Mouse (Mus musculus) midbrain, postnatal 0 days (tissue): ENCODE data around the gene Lag3. TPM values are rescaled to one million over a fixed set of nuclear protein-coding genes. Genes with fewer than 3 reads are reported as not detected.

Source experiments
- ATAC-seq: fragments of 200-750 bp; cut with Nextera tagmentation; 2 replicates; pipeline ENCODE4 v1.8.0; 2017; ENCODE audit warnings: moderate number of reproducible peaks, mild to moderate bottlenecking, moderate TSS enrichment, moderate library complexity; ENCODE audit not compliant: low FRiP score
- DNase-seq: peaks from one replicate; pipeline ENCODE4 v3.0.0-alpha.2; 2015; ENCODE audit warnings: low spot score
- H3K27ac ChIP-seq: fragments of 300-500 bp; sonication (generic); 2 replicates; pipeline ENCODE4 v1.5.1; 2014; ENCODE audit warnings: low read depth, mild to moderate bottlenecking, low read length, mixed read lengths
- H3K27me3 ChIP-seq: fragments of 300-500 bp; sonication (generic); 2 replicates; pipeline ENCODE4 v1.6.1; 2014; ENCODE audit warnings: low read length, control low read depth, mixed read lengths; ENCODE audit not compliant: insufficient read depth
- H3K36me3 ChIP-seq: fragments of 300-500 bp; sonication (generic); 2 replicates; pipeline ENCODE4 v1.6.1; 2014; ENCODE audit warnings: low read length, control low read depth, mixed read lengths; ENCODE audit not compliant: insufficient read depth
- H3K4me1 ChIP-seq: fragments of 300-500 bp; sonication (generic); 2 replicates; pipeline ENCODE4 v1.6.1; 2014; ENCODE audit warnings: mild to moderate bottlenecking, control low read depth, antibody characterized with exemption, low read length, mixed read lengths; ENCODE audit not compliant: insufficient read depth
- H3K4me2 ChIP-seq: fragments of 300-500 bp; sonication (generic); 2 replicates; pipeline ENCODE4 v1.6.1; 2014; ENCODE audit warnings: low read depth, mild to moderate bottlenecking, low read length, mixed read lengths; ENCODE audit not compliant: poor library complexity, severe bottlenecking
- H3K4me3 ChIP-seq: fragments of 300-500 bp; sonication (generic); 2 replicates; pipeline ENCODE4 v1.5.1; 2014; ENCODE audit warnings: low read depth, mild to moderate bottlenecking, low read length, moderate library complexity
- H3K9ac ChIP-seq: fragments of 300-500 bp; sonication (generic); replicated peaks from 2 replicates; pipeline ENCODE4 v1.6.1; 2014; ENCODE audit warnings: mild to moderate bottlenecking, low read length, moderate library complexity, mixed read lengths; ENCODE audit not compliant: poor library complexity, severe bottlenecking
- H3K9me3 ChIP-seq: fragments of 300-500 bp; sonication (generic); 2 replicates; pipeline ENCODE4 v1.6.1; 2016; ENCODE audit warnings: low read length, control low read depth
- CTCF ChIP-seq: IDR thresholded peaks from 2 replicates; pipeline ENCODE4 v1.5.1; 2016; ENCODE audit warnings: antibody characterized with exemption, mild to moderate bottlenecking
- WGBS: fragments of 180-500 bp; shearing (Covaris S2); extraction: QIAGEN DNeasy Blood & Tissue Kit; methylation state at CpG from one replicate; pipeline ENCODE4 v1.1.7; 2014; 5-methylcytosine and 5-hydroxymethylcytosine counted together
- polyA plus RNA-seq: library from polyadenylated mRNA; unstranded; fragments of >200 nt; fragmentation: Nextera tagmentation; extraction: Ambion mirVana; gene quantifications from 2 replicates; pipeline ENCODE4 v1.2.1, GENCODE M21; 2015
- total RNA-seq: library from RNA; depleted of rRNA; stranded (reverse); fragments of >200 nt; gene quantifications from 2 replicates; pipeline ENCODE4 v1.2.3, GENCODE M21; 2014

Lag3 gene
- total and polyA plus RNA-seq, 2 experiments from 2014 or later: 1.1 to 2.8 TPM

- H3K36me3 ChIP-seq: no peaks in the 10 kb centered on the region
Measured at GRCm38 (mm10) chr6:124904991-124905860, 6.3 kb downstream of the Lag3 start.

GRCm38 (mm10) chr6:124904161-124904981 lies 7.1 kb downstream of the Lag3 start:
- DNase-seq (peak; percentile 91), ATAC-seq (peak; percentile 79)
- peak overlapping the region; percentile 99 for H3K27ac ChIP-seq
- 0 out of 2 replicates have a peak, but pooled peaks cover 3% of the 10 kb centered on the region for H3K4me1 ChIP-seq
- WGBS: 5% methylated on average over 24 of the region's 24 CpGs
- no peaks in the 10 kb centered on the region for H3K9me3 ChIP-seq
- no peaks in the 10 kb centered on the region for H3K36me3 ChIP-seq
- peak overlapping the region; percentile 69 for H3K4me2 ChIP-seq
- peak overlapping the region; percentile 75 for H3K9ac ChIP-seq
- H3K4me3 ChIP-seq: peak overlapping the region; percentile 32
- no peaks in the 10 kb centered on the region for H3K27me3 ChIP-seq
- peak; percentile 79 for TF ChIP-seq CTCF

More at GRCm38 (mm10) chr6:124904991-124905860, 6.3 kb downstream of the Lag3 start:
- TF ChIP-seq CTCF: no peak
- peak overlapping the region; percentile 69 for H3K4me2 ChIP-seq
- H3K4me1 ChIP-seq: 0 out of 2 replicates have a peak, but pooled peaks cover 8% of the 10 kb centered on the region
- H3K4me3 ChIP-seq: peak overlapping the region; percentile 32; the same call in 1 of the 2 replicates
- H3K27ac ChIP-seq: peak overlapping the region; percentile 99
- DNase-seq: no peak
- no peaks in the 10 kb centered on the region for H3K9me3 ChIP-seq
- WGBS: 22% methylated on average over 13 of the region's 16 CpGs
- peak overlapping the region; percentile 75 for H3K9ac ChIP-seq
- no peaks in the 10 kb centered on the region for H3K27me3 ChIP-seq
- no peak for ATAC-seq

GRCm38 (mm10) chr6:124903580-124904151 lies 7.8 kb downstream of the Lag3 start:
- Histone ChIP-seq H3K36me3 (no peaks in the 10 kb centered on the region), H3K9ac (peak overlapping the region; percentile 75), H3K4me1 (0 out of 2 replicates have a peak, but pooled peaks cover 3% of the 10 kb centered on the region), H3K4me3 (peak overlapping the region; percentile 32), H3K27ac (peak overlapping the region; percentile 99), H3K27me3 (no peaks in the 10 kb centered on the region), H3K4me2 (peak overlapping the region; percentile 69), H3K9me3 (no peaks in the 10 kb centered on the region)
- TF ChIP-seq CTCF: peak; percentile 97
- DNase-seq (peak; percentile 95), ATAC-seq (peak; percentile 87)
- WGBS: under 1% methylated on average over 23 of the region's 23 CpGs

GRCm38 (mm10) chr6:124901851-124902250 lies 9.7 kb downstream of the Lag3 start:
- Histone ChIP-seq H3K4me2 (no peak overlapping the region), H3K27me3 (no peaks in the 10 kb centered on the region), H3K27ac (no peak overlapping the region), H3K4me1 (0 out of 2 replicates have a peak, but pooled peaks cover 3% of the 10 kb centered on the region), H3K36me3 (no peaks in the 10 kb centered on the region), H3K9ac (no peak overlapping the region), H3K4me3 (no peak overlapping the region), H3K9me3 (no peaks in the 10 kb centered on the region)
- no peak for TF ChIP-seq CTCF
- ATAC-seq: no peak
- DNase-seq: no peak

GRCm38 (mm10) chr6:124900801-124901480 lies 10.6 kb downstream of the Lag3 start:
- no peak overlapping the region for H3K4me2 ChIP-seq
- no peaks in the 10 kb centered on the region for H3K27me3 ChIP-seq
- H3K9me3 ChIP-seq: no peaks in the 10 kb centered on the region
- no peak overlapping the region for H3K27ac ChIP-seq
- 39% methylated on average over 10 of the region's 10 CpGs for WGBS
- no peaks in the 10 kb centered on the region for H3K36me3 ChIP-seq
- ATAC-seq (no peak), DNase-seq (peak; percentile 73)
- 0 out of 2 replicates have a peak, but pooled peaks cover 3% of the 10 kb centered on the region for H3K4me1 ChIP-seq
- no peak overlapping the region for H3K9ac ChIP-seq
- no peak for TF ChIP-seq CTCF
- no peak overlapping the region for H3K4me3 ChIP-seq
